Mouse (Mus musculus): ENCODE measurements around the gene Fuca1.

Fuca1 gene

GRCm38 (mm10) chr4:135985193-135985592 is 64.7 kb downstream of the Fuca1 start:
- DNase-seq = no peak

DNA sequence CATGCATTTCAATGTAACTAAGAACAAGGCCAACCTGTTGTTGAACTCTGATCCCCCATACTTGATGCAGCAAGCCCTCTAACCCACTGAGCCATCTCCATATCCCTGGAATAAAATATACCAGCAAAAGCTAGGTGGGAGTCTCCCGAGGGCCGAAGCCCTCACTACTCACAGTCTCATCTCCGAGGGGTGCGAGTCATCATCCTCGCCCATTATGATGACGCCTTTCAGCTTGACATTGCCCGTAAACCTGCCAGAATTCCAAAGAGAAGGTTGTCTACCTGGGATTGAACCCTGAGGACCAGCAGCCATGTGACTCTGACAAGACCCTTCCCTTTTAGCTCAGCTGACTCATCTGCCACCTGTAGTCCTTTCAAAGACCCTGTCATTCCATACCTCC is 65.2 kb downstream of the Fuca1 start:
- DNase-seq = no peak

GRCm38 (mm10) chr4:135986301-135986942 is 65.9 kb downstream of the Fuca1 start:
- peak; percentile 25 for DNase-seq

GRCm38 (mm10) chr4:135986943-135987710 is 66.6 kb downstream of the Fuca1 start, which contains the start of gene Pithd1:
TSS of gene Pithd1 (minus strand) at chr4:135987264.
- peak; percentile 91 for DNase-seq

DNA sequence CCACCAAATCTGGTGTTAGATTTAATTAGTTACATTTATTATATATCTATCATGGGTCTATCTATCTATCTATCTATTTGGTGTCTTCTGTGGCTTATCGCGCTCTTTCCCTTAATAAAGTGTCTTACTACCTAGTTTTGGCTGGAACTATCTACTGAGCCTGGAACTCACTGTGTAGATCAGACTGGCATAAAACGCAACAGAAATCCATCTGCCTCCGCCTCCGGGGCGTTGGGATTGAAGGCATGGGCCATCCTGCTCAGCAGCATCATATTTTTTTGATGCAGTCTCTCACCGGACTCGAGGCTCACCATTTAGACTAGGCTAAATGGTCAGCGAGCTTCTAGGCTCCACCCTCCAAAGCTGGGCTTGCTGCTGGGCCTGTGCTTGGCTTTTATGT is 67.2 kb downstream of the Fuca1 start:
- DNase-seq = no peak
